Mouse (Mus musculus): ENCODE measurements at regions not wholly inside any gene's neighbourhood (a gene's known extent, or its start where the extent isn't known, plus 50 kb on each side); places are given as distances from the start of the nearest gene placed in this dataset.
A peak's percentile ranks its signal among the peaks of the same experiment; 100 is the strongest.
"Not testable (repeated sequence)": the region's sequence is repeated elsewhere in the genome, so short reads cannot be mapped to it uniquely, and the experiment has no call there.

- no peak for DNase-seq (ENCODE audit: low spot score)
These were observed 611.9 kb downstream of the A830018L16Rik start for GRCm38 (mm10) chr1:12025791-12026190.

- no peak for DNase-seq (ENCODE audit: low spot score)
These were observed 613.5 kb downstream of the A830018L16Rik start for GRCm38 (mm10) chr1:12027442-12027841.

DNA sequence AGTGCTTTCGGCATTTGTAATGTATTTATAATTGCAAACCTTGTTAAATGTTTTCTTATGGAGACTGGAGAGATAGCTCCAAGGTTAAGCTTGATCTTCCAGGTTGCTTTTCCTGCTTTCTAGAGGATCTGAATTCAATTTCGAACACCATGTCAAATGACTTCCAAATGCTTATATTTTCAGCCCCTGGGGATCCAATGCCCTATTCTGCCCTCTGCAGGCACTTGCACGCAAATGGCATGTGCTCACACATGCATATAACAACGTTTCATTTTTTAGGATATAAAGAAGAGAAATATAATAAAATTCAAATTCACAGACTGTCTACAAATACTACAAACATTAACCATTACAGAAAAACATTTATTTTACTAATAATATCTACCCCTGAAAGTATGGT is 614.2 kb downstream of the A830018L16Rik start:
- no peak for DNase-seq (ENCODE audit: low spot score)

DNA sequence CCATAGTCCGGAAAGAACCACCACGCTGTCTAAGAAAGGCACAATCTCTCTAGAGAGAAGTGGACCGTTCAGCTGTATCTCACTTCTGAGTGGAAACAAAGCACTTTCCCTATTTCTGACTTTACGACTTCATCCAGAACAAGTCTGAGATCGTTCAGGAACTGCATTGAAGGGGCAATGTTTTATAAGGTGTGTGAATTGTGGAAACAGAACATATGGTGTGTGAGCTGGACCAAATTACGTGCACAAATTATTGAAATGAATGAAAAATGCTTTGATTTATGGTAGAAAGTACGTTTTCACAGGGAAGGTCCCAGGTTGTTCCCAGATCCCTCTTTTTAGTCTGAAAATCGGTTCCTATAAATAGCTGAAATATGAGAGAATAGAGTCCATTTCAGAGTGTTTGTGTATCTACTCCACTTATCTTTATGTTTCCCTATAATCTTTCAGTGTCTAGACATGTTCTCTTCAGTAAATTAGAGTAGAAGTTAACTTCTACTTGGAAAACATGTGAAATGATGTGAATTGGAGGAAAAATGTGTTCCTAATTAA is 638.1 kb downstream of the A830018L16Rik start:
- DNase-seq (ENCODE audit: low spot score) = no peak

DNA sequence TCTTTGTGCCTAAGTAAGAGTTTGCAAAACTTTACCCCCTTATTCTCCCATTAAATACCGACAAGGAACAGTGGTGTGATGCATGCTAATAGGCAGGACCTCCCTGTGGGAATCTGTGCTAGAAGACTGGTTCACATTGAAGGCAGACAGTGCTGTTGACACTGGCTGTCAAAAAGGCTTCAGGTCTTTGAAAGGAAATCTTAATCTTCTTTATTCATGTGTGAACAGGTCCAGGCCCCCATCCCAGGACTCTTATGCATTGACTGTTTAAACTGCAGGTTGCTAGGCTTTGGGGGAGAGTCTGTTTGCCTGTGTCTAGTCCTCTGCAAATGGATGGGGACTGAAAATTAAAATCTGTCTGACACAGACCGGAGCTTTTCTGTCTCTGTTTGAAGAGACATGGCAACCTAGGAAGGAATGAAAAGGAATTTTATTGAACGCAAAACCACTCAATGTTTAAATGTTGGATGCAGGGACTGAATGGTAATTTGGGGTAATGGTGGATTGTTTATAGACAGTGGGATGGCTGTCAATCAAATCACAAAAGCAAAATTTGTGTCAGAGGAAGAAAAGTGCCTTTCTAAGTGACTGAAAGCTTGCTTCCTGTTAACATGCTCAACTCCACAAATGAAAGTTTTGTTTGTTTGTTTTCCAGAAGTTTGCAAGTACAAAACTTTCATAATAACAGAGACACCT is 642.1 kb downstream of the A830018L16Rik start:
- no peak for DNase-seq (ENCODE audit: low spot score)

DNA sequence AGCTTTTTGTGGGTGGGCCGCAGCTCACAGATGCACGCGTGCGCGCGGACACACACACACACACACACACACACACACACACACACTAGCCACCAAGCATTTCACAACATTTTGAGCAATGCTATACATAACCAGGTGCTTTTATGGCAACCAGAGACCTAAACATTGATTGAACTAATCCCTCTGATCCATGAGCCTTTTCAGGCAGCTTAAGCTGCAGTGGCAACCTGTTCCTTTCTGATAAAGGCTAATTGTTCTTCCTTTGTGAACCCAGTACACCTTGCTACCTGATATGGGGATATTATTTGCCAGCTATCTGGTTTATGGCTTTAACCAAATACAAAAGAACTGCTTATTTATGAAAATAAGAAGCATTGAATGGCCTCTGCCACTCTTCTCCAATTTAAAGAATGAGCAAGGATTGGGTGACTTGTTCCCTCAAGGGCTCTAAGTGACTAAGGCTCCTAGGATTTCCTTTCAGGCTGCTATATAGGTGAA is 651.2 kb downstream of the A830018L16Rik start:
- no peak for DNase-seq (ENCODE audit: low spot score)

- DNase-seq (ENCODE audit: low spot score) = no peak
These were observed 678.9 kb downstream of the A830018L16Rik start for GRCm38 (mm10) chr1:12092564-12093504.

GRCm38 (mm10) chr1:12115041-12115828 is 701.3 kb downstream of the A830018L16Rik start:
- DNase-seq (ENCODE audit: low spot score) = no peak

DNA sequence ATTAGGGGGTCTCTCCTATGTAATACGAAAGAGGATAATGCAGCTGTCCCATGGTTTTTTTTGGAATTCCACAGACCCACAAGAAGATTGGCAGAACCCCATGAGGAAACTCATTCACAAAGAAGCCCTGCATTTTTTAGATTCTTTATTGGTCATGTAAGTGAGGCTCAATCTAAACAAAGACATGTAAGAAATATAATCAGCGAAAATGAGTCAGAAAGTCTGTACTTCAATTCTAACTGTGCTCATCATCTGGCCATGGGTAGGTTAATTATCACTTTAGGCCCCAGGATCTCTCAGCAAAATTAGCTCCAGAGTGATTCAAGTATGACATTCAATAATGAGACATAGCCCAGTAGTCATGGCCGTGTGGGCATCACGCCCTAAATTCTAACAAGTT is 703.2 kb downstream of the A830018L16Rik start:
- no peak for DNase-seq (ENCODE audit: low spot score)

- peak; percentile 73 for DNase-seq (ENCODE audit: low spot score)
These were observed 707.0 kb downstream of the A830018L16Rik start for GRCm38 (mm10) chr1:12120926-12121325.

- DNase-seq (ENCODE audit: low spot score) = not testable (repeated sequence)
These were observed 712.7 kb downstream of the A830018L16Rik start for GRCm38 (mm10) chr1:12126611-12127010.

GRCm38 (mm10) chr1:12170503-12170902 is 756.6 kb downstream of the A830018L16Rik start:
- DNase-seq (ENCODE audit: low spot score) = no peak

DNA sequence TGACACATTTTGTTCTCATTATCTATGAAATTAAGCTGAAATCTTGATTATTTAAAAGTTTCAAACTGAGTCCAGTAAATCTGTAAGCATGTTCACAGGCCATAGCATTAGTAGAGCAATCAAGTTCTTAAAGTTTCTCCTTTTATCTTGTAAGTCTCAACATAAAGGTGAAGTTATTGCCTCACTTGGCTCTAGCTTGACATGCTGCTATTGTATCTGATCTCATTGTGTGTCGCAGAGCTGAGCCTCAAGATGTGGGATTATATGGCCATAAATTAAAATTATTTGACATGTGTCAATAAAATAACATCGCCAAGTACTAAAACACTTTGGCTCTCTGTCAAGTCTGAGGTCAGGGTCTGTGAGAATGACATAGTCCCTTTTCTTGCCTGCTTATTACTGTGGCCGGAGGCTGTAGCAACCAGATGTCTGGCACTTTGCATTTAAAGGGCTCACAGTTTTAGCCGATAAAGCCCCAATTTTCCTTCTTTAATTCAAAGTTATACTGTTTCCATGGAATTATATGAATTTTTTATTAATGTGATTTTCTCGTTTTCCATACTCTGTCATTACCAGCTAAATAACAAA is 775.8 kb downstream of the A830018L16Rik start:
- no peak for DNase-seq (ENCODE audit: low spot score)

DNA sequence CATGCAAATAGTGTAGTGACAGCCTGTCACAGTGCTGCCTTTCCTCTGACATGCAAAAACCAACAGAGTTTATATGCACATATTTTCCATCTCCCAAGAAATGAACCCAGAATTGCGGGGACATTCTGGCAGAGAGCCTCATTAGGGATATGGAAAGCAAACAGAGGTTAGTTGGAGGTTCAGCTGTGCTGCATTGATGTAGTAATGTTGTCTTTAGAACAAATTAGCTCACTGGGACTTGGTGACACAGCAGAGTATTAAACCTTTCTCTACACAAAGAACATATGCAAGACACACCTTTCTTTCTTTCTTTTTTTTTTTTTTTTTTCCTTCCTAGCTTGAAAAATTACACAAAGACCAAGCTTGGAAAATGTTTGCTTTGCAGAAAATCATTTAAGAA is 778.7 kb downstream of the A830018L16Rik start:
- no peak for DNase-seq (ENCODE audit: low spot score)

DNA sequence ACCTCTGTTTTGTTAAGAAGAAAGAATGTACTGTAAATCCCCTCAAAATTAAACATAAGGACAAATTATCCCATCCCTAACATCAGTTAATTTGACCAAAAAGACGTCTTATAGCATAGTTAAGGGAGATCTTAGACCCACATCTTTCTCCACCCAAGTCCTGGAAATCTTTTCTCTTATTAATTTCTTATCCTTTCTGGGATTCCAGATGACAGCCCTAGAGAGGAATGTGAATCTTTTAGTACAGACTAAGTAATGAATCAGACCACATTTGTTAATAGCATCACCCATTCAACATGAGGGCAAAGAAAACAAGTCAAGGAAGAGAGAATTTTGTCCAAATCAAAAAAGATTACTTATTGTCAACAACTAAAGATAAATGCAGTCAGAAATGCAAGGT is 817.2 kb downstream of the A830018L16Rik start:
- no peak for DNase-seq (ENCODE audit: low spot score)

- no peak for DNase-seq (ENCODE audit: low spot score)
These were observed 828.2 kb downstream of the A830018L16Rik start for GRCm38 (mm10) chr1:12242090-12242489.

- no peak for DNase-seq (ENCODE audit: low spot score)
These were observed 868.6 kb downstream of the A830018L16Rik start for GRCm38 (mm10) chr1:12282493-12282892.

DNA sequence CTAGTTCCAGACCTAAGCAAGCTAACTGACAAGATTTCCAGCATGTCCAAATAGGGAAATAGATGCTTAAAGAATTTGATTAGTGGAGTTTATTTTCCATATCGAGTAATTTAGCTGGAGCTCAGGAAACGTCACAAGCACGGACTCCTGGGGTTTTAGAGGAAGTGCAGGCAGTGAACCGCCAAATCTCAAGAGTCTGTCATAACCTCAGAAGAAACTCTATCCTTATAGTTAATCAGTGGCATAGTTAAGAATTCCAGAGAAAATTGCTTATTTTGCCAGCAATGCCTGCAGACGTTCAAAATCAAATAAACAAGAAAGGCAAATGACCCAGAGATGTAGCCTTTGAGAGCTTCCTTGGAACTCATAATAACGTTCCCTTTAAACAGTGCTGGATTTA is 871.6 kb downstream of the A830018L16Rik start:
- DNase-seq (ENCODE audit: low spot score) = no peak

DNA sequence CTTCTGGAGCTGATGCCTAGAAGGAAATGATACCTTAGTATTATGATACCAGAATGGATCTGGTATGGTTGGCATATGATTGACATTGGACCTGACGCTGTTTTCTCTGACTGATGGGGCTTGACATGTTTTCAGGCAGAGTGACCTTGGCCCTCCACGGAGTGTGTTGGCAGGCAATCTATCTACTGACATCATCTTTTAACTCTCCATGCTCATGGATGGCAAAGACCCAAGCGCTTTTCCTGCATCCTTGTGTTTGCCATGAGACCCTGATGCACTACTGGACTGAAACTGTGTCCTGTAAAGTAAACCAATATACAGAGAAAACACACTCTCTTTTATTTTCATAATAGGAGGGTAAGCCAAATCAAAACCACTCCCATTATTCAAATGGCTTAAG is 872.1 kb downstream of the A830018L16Rik start:
- no peak for DNase-seq (ENCODE audit: low spot score)

- DNase-seq (ENCODE audit: low spot score) = no peak
These were observed 874.6 kb downstream of the A830018L16Rik start for GRCm38 (mm10) chr1:12288521-12288920.

DNA sequence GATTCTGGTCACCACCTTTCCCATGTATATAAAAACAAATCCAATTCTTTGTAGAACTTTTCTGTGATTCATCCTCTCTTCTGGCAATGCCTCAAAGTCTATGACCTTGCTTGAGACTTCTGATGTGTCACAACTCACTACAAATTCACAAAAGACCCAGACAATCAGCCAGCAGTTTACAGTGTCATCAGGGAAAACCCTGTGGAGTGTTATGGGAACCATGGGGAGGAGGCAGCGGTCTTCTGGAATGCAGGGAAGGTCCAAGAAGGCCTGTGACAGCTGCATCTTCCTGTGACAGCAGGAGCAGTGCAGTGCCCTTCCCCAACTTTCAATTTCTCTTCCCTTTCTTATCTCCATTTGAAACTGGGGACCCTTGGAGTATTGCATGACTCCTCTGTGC is 877.9 kb downstream of the A830018L16Rik start:
- peak; percentile 23 for DNase-seq (ENCODE audit: low spot score)
